ENCODE assay signal across 10 mouse cellular contexts in genomic region chr5:106172162-106172561, GRCm38 (mm10).
DNase-seq lines count a peak whose midpoint lies in the region; ATAC-seq lines count a peak whose summit lies in the region.
"Had no signal": no experiment of that assay in that cellular context is flagged by ENCODE, and none has a peak within 500 bp of the region (broad histone marks: within the 10 kb centered on the region; RNA-seq: fewer than 3 reads in every experiment).

No protein-coding gene starts in this region.

- H3K36me3 ChIP-seq in heart, embryonic 13.5 days = no peaks in the 10 kb centered on the region
- H3K36me3 ChIP-seq in midbrain, embryonic 10.5 days = no peaks in the 10 kb centered on the region
- H3K36me3 ChIP-seq in midbrain, embryonic 11.5 days (ENCODE audit: control insufficient read depth, insufficient read depth, low read length) = no peaks in the 10 kb centered on the region
- H3K36me3 ChIP-seq: liver, embryonic 13.5 days had no signal

- no peaks in the 10 kb centered on the region for H3K27me3 ChIP-seq in heart, embryonic 13.5 days (replicated peaks)
- H3K27me3 ChIP-seq in midbrain, embryonic 10.5 days (ENCODE audit: low read depth, poor library complexity, severe bottlenecking) = no peaks in the 10 kb centered on the region
- H3K27me3 ChIP-seq in midbrain, embryonic 11.5 days (ENCODE audit: control insufficient read depth, insufficient read depth, low read length) = no peaks in the 10 kb centered on the region
- H3K27me3 ChIP-seq: liver, embryonic 13.5 days had no signal

- no peak for DNase-seq in heart, adult 9 months (ENCODE audit: low spot score in 2 of 2)
- peak; percentile 17 for DNase-seq in midbrain, embryonic 10.5 days (ENCODE audit: low spot score)
- DNase-seq in midbrain, embryonic 11.5 days (ENCODE audit: low spot score, missing footprints) = no peak
- DNase-seq in heart, postnatal 4 days = peak; percentile 36
- DNase-seq in retina, postnatal 1 day = peak; percentile 74
- DNase-seq in testis, postnatal 14 days (ENCODE audit: low spot score) = no peak
- DNase-seq: liver, embryonic 13.5 days; right cerebral cortex, postnatal 25 days had no signal

- no peak overlapping the region for H3K4me3 ChIP-seq in heart, embryonic 13.5 days
- H3K4me3 ChIP-seq in midbrain, embryonic 10.5 days = no peak overlapping the region
- H3K4me3 ChIP-seq in midbrain, embryonic 11.5 days (ENCODE audit: low read depth, low read length) = no peak overlapping the region
- H3K4me3 ChIP-seq: liver, embryonic 13.5 days had no signal

- no peak for ATAC-seq in heart, embryonic 13.5 days (ENCODE audit: extremely low read depth, insufficient number of reproducible peaks, low FRiP score, low TSS enrichment)
- ATAC-seq in midbrain, embryonic 11.5 days (ENCODE audit: low FRiP score) = no peak
- no peak for ATAC-seq in inflammation-experienced regulatory T-cells, adult 6 months

- peak overlapping the region; percentile 4; the same call in 1 of the 2 replicates for H3K4me2 ChIP-seq in heart, embryonic 13.5 days
- H3K4me2 ChIP-seq in midbrain, embryonic 11.5 days = no peak overlapping the region
- H3K4me2 ChIP-seq: liver, embryonic 13.5 days had no signal

- WGBS in heart, embryonic 13.5 days = 12% methylated on average over 3 of the region's 3 CpGs
- 19% methylated on average over 3 of the region's 3 CpGs for WGBS in midbrain, embryonic 10.5 days
- 14% methylated on average over 3 of the region's 3 CpGs for WGBS in midbrain, embryonic 11.5 days

- no peak overlapping the region for H3K27ac ChIP-seq in heart, embryonic 13.5 days (replicated peaks)
- H3K27ac ChIP-seq in midbrain, embryonic 10.5 days (replicated peaks) = 0 out of 2 replicates have a peak overlapping the region, but pooled peaks have one; percentile 38
- H3K27ac ChIP-seq in midbrain, embryonic 11.5 days (ENCODE audit: low read depth, low read length) = no peak overlapping the region
- H3K27ac ChIP-seq: liver, embryonic 13.5 days had no signal

- peaks cover 12% of the 10 kb centered on the region for H3K4me1 ChIP-seq in heart, embryonic 13.5 days
- peaks cover 12% of the 10 kb centered on the region for H3K4me1 ChIP-seq in midbrain, embryonic 10.5 days
- H3K4me1 ChIP-seq in midbrain, embryonic 11.5 days (ENCODE audit: control insufficient read depth, insufficient read depth, low read length) = no peaks in the 10 kb centered on the region
- H3K4me1 ChIP-seq: liver, embryonic 13.5 days had no signal

- no peaks in the 10 kb centered on the region for H3K9me3 ChIP-seq in heart, embryonic 13.5 days
- H3K9me3 ChIP-seq in midbrain, embryonic 10.5 days (replicated peaks) = no peaks in the 10 kb centered on the region
- H3K9me3 ChIP-seq in midbrain, embryonic 11.5 days (ENCODE audit: control insufficient read depth, low read length) = no peaks in the 10 kb centered on the region
- H3K9me3 ChIP-seq: liver, embryonic 13.5 days had no signal

- no peak overlapping the region for H3K9ac ChIP-seq in heart, embryonic 13.5 days
- no peak overlapping the region for H3K9ac ChIP-seq in midbrain, embryonic 11.5 days (ENCODE audit: low read length)
- H3K9ac ChIP-seq: liver, embryonic 13.5 days had no signal

Comparison
In these comparisons a context has a peak if more than half of its experiments do, and no peak if none do; other contexts are left out.
1. DNase-seq: peak in midbrain, embryonic 10.5 days (single experiment), heart, postnatal 4 days (single experiment) and retina, postnatal 1 day (single experiment); none in heart, adult 9 months (0 of 2), midbrain, embryonic 11.5 days (single experiment) and testis, postnatal 14 days (single experiment).